Mouse (Mus musculus) gastrocnemius, postnatal 36 days (tissue): ENCODE measurements around the gene Gclc. TPM values are rescaled to one million over a fixed set of nuclear protein-coding genes. Genes with fewer than 3 reads are reported as not detected.

Experiments used
- DNase-seq, 2 experiments: peaks; one replicate each; pipeline ENCODE4 v3.0.0; 2022
- intact Hi-C: fragments of 180-260 bp; cut with DNase I; formaldehyde crosslinking; loops from one replicate; pipeline ENCODE4 v1.15.1; 2025
- total RNA-seq, 2 experiments: library from RNA; stranded (reverse); gene quantifications; 2 replicates each; pipeline ENCODE4 v1.2.3; 2021

Gclc gene
- total RNA-seq, 2 experiments from 2014 or later, result 8.0 to 9.1 TPM

- intact Hi-C loops, result loop anchor here (2.0 kb wide), 1 partner anchor 113 kb away; no protein-coding TSS in a partner anchor
- DNase-seq, result no peak
Observed at GRCm38 (mm10) chr9:77777622-77778021, 23.3 kb downstream of the Gclc start.

GRCm38 (mm10) chr9:77779711-77780110, 25.4 kb downstream of the Gclc start:
- DNase-seq, result no peak
- intact Hi-C loops, result no loop called here

DNA sequence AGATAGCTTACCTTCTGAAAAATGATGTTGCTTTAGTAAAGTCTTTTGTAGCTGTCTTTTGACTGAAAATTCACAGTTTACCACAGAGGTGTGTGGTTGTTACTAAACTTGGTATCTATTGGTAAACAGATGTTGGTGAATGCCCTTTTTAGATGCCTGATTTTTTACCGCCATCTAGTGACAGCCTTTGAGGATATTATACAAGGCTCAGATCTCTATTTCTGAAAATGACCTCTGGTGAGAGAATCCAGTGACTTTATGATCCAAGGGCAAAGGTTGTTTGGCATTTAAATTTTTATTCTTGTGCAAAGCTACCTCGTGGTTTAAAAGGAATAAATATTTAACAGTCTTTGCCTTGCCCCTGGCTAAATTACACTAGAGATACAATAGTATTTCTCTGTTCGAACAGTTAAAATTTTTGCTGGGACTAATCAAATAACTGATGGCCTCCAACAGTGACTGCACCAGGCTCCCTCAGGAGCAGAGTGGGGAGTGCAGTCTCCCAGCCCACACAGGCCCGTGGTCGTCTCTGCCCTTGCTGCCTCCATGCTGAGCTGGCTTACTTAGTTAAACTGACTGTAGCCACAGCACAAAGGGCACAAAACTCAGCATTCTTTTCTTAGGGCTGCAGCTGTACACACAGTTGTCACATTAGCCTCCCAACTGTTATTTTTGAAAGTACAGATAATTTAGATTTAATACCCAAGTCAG, 27.3 kb downstream of the Gclc start:
- intact Hi-C loops, result loop anchor here (1.0 kb wide), 1 partner anchor 185 kb away; no protein-coding TSS in a partner anchor
- no peak for DNase-seq

- intact Hi-C loops, result no loop called here
- DNase-seq, result no peak
Observed at GRCm38 (mm10) chr9:77782201-77782600, 27.9 kb downstream of the Gclc start.

DNA sequence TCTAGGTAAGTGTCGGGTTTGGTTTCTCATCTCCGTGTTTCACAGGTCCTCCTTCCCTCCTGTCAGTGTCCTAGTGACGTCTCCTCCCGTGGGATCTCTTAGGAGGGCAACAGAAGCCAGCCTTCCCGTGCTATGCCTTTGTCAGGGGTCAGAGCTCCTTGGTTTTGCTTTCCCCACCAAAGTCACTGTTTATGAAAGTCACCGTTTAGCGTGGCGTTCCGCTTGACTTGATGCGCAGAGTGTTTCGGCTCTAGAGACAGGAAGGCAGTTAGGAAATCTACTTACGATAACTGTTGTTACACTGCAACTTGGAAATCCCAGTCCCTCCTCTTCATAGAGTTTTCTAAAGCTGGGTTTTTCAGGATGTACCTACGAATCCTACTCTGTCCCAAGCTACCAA, 28.7 kb downstream of the Gclc start:
- no peak for DNase-seq
- intact Hi-C loops, result no loop called here

- intact Hi-C loops, result no loop called here
- DNase-seq, result no peak
Observed at GRCm38 (mm10) chr9:77785466-77785865, 31.1 kb downstream of the Gclc start.

DNA sequence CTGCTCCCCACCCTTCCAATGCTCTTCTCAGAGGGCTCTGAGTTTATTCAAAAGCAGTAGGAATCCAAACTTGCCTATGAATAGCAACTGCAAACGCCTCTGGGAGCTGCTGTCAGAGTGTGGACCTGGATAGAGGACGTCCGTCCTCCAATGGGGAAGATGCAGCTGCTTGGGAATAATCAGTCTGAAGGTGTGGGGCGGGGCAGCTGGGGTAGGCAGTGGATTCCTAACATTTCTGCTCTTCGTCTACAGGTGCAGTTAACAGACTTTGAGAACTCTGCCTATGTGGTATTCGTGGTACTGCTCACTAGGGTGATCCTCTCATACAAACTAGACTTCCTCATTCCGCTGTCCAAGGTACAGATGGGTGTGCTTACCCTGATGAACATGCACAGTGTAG, 33.6 kb downstream of the Gclc start:
- no peak for DNase-seq
- intact Hi-C loops, result no loop called here

- intact Hi-C loops, result no loop called here
- DNase-seq, result no peak
Observed at GRCm38 (mm10) chr9:77789615-77790348, 35.4 kb downstream of the Gclc start.

GRCm38 (mm10) chr9:77793838-77794237, 39.5 kb downstream of the Gclc start:
- intact Hi-C loops, result no loop called here

DNA sequence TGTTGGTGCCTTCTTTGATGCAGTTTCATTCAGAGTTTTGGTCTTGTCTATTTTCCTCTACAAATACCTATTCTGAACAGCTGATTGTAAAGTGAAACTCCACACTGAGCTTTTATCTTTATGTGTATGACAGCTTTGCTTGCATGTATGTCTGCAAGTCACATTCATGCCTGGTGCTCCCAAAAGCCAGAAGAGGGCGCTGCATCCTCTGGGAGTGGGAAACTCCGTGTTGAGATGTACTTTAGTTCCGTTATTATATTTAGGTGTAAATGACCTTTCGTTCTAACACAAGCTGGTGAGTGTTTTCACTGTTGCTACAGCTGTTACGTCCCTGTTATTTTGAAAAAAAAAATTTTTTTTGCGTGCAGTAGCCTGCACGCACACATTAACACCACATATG, 48.1 kb downstream of the Gclc start:
- intact Hi-C loops, result no loop called here
- DNase-seq, result no peak

More at GRCm38 (mm10) chr9:77793838-77794237, 39.5 kb downstream of the Gclc start:
- DNase-seq, result no peak

GRCm38 (mm10) chr9:77806426-77806825, 52.1 kb downstream of the Gclc start:
- DNase-seq, result no peak
- intact Hi-C loops, result loop anchor here (1.0 kb wide), 2 partner anchors 200 to 232 kb away; no protein-coding TSS in a partner anchor

- DNase-seq, result peak; percentile 72 to 73
- intact Hi-C loops, result loop anchor here (1.0 kb wide), 2 partner anchors 199 to 231 kb away; no protein-coding TSS in a partner anchor
Observed at GRCm38 (mm10) chr9:77806842-77807668, 52.7 kb downstream of the Gclc start.

DNA sequence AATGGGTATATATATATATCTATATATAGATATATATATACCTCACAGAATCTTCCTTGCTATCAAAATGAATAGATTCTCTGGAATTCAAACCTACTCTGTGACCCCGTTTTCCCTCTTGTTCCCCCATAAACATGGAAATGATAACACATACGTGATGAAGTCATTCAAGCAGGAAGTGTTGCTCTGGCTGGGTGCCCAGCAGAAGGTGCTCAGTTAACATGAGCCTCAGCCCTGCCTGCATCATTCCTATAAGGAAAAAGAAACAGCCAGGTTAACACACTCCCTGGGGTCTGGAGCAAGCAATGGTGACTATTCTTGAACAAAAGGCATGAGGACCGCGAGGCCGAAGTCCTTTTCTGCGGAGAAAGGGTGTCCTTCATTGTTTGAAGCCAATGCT, 54.1 kb downstream of the Gclc start:
- no peak for DNase-seq
- intact Hi-C loops, result no loop called here

- intact Hi-C loops, result no loop called here
- no peak for DNase-seq
Observed at GRCm38 (mm10) chr9:77818858-77819257, 64.5 kb downstream of the Gclc start.

DNA sequence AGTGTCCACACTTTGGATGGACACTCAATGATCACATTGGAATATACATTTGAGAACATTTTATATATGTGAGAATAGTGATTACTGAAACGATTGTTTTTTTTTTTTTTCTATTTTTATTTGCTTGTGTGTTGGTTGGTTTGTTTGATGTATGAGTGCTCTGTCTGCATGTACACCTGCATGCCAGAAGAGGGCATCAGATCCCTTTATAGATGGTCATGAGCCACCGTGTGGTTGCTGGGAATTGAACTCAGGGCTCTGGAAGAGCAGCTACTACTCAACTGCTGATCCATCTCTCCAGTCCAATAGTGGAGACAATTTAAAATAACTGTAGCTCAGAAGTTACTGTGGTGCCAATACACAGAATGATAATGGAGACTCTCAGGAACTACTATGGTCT, 65.0 kb downstream of the Gclc start:
- intact Hi-C loops, result no loop called here
- no peak for DNase-seq

DNA sequence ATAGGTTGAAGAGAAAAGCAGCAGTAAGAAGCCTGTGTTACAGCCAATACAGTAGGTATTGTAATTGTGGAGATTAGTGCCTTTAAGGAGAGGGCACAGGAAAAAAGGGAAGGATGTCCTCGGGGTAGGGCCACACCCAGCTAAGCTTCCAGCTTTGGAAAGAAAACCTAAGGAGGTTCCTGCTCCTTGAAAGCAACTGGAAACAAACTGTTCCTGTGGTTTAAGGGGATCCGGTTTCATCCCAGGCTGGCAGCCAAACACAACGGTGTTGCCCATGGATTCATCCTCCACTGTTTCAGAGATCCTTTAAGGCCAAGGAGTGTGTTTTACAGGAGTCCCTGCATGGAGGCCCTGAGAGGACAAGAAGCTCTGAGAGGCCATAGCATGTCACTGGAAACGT, 66.5 kb downstream of the Gclc start:
- intact Hi-C loops, result no loop called here
- DNase-seq, result no peak

GRCm38 (mm10) chr9:77825380-77825961, 71.1 kb downstream of the Gclc start:
- DNase-seq, result peak in 1 of 2 experiments; percentile 30
- intact Hi-C loops, result no loop called here

DNA sequence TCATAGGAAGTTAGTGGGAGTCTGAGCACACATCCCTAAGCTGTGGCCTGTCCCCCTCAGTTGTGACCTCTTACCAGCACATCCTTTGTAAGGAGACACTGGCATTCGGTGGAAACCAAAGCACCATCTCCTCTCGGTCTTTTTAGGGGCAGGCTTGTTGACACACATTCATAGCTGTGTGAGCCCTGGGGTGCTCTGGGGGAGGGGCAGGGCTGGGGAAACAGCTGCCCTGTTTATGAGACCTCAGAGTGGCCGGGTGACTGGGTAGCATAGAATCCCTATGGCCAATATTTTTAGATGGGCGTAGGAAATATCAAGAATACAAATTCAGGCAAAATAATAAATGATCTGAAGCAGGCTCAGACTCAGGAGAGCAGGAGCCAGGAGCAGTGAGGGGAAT, 71.9 kb downstream of the Gclc start:
- DNase-seq, result no peak
- intact Hi-C loops, result no loop called here

- DNase-seq, result no peak
- intact Hi-C loops, result no loop called here
Observed at GRCm38 (mm10) chr9:77828531-77828965, 74.2 kb downstream of the Gclc start.

GRCm38 (mm10) chr9:77834259-77834993, 80.1 kb downstream of the Gclc start:
- intact Hi-C loops, result no loop called here
- DNase-seq, result no peak
